Mouse (Mus musculus): Measurements from ENCODE around the gene Olfr606.

DNA sequence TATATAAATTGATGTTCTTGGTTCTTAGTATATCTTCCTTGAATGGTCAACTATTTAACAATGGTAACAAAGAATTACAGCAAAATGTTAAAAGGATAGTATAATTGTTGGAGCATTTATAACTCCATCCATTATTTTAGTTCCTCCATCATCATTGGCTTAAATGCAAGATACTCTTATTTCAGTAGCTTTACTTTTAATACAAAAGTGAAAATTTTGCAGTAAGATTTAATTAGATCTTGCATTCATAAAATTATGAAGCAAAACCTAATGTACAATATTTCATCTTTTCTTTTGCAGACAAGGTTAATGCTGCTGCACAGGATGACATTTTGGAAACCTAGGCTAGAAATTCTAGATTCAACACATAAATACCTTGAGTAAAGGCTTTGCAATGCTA is 20.7 kb downstream of the Olfr606 start, which contains the start of gene Olfr608:
- TF ChIP-seq CTCF (conservative IDR thresholded peaks at IDR 0.05; ENCODE audit: low read length) (no peak), NANOG (IDR thresholded peaks at IDR 0.05; ENCODE audit: borderline replicate concordance, low read length) (no peak)

Measured in E14TG2a.4 (cell line).